Mouse (Mus musculus) testis, adult 2 months (tissue): ENCODE results near the gene Arl11. TPM values are rescaled to one million over a fixed set of nuclear protein-coding genes. Genes with fewer than 3 reads are reported as not detected.

ENCODE experiments used
- H3K27ac ChIP-seq: fragments of 200-500 bp; 2 replicates; pipeline ENCODE4 v1.5.1; 2012; ENCODE audit warnings: low read depth, low read length; ENCODE audit not compliant: control insufficient read depth, insufficient read depth
- H3K27me3 ChIP-seq: fragments of 200-500 bp; 2 replicates; pipeline ENCODE4 v1.6.1; 2012; ENCODE audit warnings: mild to moderate bottlenecking, low read length, moderate library complexity; ENCODE audit not compliant: control insufficient read depth, insufficient read depth
- H3K36me3 ChIP-seq: fragments of 200-500 bp; 2 replicates; pipeline ENCODE4 v1.6.1; 2012; ENCODE audit warnings: mild to moderate bottlenecking, low read length; ENCODE audit not compliant: control insufficient read depth, insufficient read depth
- H3K4me1 ChIP-seq: fragments of 200-500 bp; 2 replicates; pipeline ENCODE4 v1.6.1; 2012; ENCODE audit warnings: low read length; ENCODE audit not compliant: control insufficient read depth, insufficient read depth
- H3K4me3 ChIP-seq: fragments of 200-500 bp; 2 replicates; pipeline ENCODE4 v1.5.1; 2012; ENCODE audit warnings: low read depth, mild to moderate bottlenecking, low read length, moderate library complexity, mixed read lengths; ENCODE audit not compliant: control insufficient read depth
- CTCF ChIP-seq: fragments of 200-500 bp; IDR thresholded peaks from 2 replicates; pipeline ENCODE4 v1.5.1; 2012; ENCODE audit warnings: low read depth, mild to moderate bottlenecking, inconsistent platforms, low read length, moderate library complexity; ENCODE audit not compliant: control insufficient read depth, insufficient read depth, insufficient replicate concordance
- POLR2A ChIP-seq: fragments of 200-500 bp; IDR thresholded peaks from 2 replicates; pipeline ENCODE4 v1.6.1; 2012; ENCODE audit warnings: low read depth, mild to moderate bottlenecking, inconsistent platforms, low read length, moderate library complexity; ENCODE audit not compliant: control insufficient read depth
- polyA plus RNA-seq: library from polyadenylated mRNA; depleted of rRNA; stranded (reverse); fragments of >200 nt; gene quantifications from 2 replicates; pipeline ENCODE4 v1.2.3, GENCODE M21; 2012

Arl11 gene
- polyA plus RNA-seq, 1 experiment, result 17.4 TPM

DNA sequence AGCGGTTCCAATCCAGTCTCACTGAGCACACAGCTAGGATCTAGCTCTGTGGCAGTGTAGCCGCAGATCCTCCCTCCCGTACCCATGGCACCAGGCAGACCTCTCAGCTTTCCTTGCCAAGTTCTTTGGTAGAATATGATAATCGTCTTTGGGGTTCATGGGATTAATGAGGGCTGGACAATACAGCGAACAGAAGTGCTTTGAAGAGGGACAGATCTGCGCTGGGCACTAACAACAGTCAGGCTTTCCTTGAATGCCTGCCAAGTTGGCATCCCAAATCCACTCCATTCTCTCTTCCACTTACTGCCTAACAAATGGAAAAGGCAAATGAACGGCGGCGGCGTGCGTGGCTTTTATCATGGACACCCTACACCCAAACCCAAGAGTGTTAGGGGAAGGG lies 21.0 kb downstream of the Arl11 start:
- no peak for TF ChIP-seq POLR2A
- TF ChIP-seq CTCF, result no peak
- no peaks in the 10 kb centered on the region for H3K27me3 ChIP-seq
- H3K27ac ChIP-seq, result no peak overlapping the region
- peaks cover 15% of the 10 kb centered on the region for H3K4me1 ChIP-seq
- H3K4me3 ChIP-seq, result peak overlapping the region; percentile 69
- H3K36me3 ChIP-seq, result no peaks in the 10 kb centered on the region

DNA sequence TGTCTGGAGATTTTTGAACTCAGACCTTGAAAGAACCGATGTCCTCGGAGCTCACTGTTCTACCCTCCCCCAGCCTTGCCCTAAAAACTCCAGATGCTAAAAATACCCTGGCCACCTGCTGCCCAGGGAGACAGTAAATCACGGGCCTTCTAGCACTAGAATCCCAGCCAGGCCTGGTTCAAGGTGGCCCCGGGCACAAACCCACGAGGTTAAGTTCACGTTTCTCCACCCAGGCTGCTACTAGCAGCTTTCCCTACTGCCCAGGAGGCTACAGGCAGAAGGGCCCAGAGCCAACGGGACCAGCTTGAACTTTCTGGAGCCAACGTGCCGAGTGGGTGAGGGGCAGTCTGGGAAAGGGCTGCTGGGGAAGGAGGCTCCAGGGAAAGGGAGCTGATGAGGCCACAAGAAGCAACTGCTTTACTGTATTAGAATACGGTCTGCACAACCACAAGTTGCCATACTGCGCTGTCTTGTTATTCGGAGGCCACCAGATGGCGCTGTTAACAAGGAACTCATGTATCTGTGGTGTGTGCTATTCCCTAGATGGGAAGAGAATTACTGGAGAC lies 21.5 kb downstream of the Arl11 start:
- Histone ChIP-seq H3K27ac (no peak overlapping the region), H3K27me3 (no peaks in the 10 kb centered on the region), H3K4me1 (peaks cover 15% of the 10 kb centered on the region), H3K4me3 (peak overlapping the region; percentile 69), H3K36me3 (no peaks in the 10 kb centered on the region)
- TF ChIP-seq CTCF, result peak; percentile 44; the same call in 1 of the 2 replicates
- no peak for TF ChIP-seq POLR2A

DNA sequence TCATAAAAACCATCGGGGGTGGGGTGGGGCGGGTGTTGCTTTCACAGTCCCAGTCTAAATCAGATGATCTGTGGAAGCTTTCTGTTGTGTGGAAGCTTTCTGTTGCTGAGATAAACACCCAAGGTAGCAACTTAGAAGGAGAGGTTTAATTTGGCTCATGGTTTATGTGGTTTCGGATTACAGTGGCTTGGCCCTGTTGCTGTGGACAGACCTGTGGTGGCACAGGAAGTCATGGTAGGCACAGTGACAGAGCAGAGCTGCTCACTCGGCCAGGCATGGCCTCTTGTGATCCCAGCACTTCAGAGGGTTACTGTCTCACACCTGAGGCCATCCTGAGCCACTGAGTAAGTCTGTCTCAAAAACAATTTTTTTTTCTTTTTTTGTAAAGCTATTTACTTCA lies 29.8 kb downstream of the Arl11 start:
- H3K4me3 ChIP-seq, result no peak overlapping the region
- H3K36me3 ChIP-seq, result no peaks in the 10 kb centered on the region
- no peaks in the 10 kb centered on the region for H3K4me1 ChIP-seq
- TF ChIP-seq POLR2A, result no peak
- H3K27me3 ChIP-seq, result no peaks in the 10 kb centered on the region
- H3K27ac ChIP-seq, result no peak overlapping the region

DNA sequence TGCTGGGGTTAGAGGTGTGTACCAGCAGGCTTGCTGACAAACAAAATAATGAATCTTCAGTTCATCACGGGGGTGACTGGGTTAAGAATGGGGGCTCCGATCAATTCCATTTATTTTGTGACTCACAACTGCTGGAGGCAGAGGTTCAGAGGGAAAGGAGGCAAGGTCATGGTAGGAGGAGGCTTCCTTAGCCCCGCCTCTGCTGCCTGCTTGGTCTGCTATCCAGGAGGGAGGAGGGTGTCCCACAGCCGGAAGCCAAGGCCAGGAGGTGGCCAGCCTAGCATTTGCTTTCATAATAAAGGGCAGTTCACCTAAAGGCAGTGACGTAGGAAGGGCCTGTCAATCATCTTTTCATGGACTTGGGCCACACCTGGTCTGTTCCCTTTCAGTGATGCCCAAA lies 35.0 kb downstream of the Arl11 start:
- Histone ChIP-seq H3K4me1 (no peaks in the 10 kb centered on the region; the same call in 1 of the 2 replicates), H3K36me3 (no peaks in the 10 kb centered on the region), H3K27ac (no peak overlapping the region), H3K4me3 (no peak overlapping the region), H3K27me3 (no peaks in the 10 kb centered on the region)
- no peak for TF ChIP-seq POLR2A
- TF ChIP-seq CTCF, result no peak

DNA sequence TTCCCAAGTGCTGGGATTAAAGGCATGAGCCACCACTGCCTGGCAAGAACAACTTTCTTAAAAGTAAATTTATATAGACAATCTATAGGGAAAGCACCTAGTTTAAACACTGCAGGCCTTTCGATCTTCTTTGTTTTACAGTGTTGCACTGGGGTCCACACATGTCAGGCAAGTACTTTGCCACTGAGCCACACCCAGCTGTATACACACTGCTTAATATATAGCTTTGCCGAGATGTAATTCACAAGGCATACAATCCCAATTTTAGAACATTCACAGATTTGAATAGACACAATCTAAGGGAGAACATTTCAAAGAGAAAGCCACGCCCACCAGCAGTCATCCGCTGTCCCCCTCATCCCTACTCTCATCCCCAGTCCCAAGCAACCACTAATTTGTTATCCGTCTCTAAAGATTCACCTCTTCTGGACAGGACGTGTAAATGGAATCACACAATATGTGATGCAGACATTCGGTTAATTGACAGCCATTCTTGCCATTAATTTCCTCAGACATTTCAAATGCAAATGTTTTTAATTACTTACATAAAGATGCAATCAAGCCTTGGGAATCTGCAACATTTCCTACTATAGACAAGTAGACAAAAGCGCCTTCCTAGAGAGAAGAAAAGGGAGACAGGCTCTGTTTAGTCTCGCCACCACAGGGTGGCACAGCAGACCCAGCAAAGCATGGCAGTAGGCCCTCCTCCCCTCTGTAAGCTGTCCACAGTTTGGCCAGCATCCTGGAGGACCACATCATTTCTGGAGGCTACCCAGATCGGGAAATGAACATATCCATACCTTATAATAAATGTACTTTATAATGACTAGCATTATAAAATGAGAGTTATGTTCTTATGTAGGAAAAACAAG lies 37.5 kb downstream of the Arl11 start:
- H3K27ac ChIP-seq, result no peak overlapping the region
- H3K4me1 ChIP-seq, result no peaks in the 10 kb centered on the region; the same call in 1 of the 2 replicates
- no peaks in the 10 kb centered on the region for H3K27me3 ChIP-seq
- H3K36me3 ChIP-seq, result no peaks in the 10 kb centered on the region
- no peak overlapping the region for H3K4me3 ChIP-seq
- TF ChIP-seq POLR2A (no peak), CTCF (peak; percentile 17; the same call in 1 of the 2 replicates)

DNA sequence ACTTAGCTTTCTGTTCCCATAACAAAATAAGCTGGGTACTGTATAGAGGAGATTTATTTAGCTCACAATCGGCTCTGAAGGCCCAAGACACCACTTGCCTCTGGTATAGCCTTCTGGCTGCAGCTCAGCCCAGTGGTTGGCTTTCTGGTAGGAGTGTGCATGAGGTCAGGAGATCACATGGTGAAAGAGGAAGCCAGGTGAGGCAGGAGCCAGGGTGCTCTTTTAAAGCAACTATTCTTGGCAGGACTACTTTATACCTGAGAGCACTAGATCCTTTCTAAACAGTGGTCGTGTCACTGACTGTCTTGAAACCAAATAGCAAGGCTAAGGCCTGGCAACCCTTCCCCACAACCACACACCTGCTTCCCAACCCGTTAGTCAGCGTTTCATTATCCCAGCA lies 40.3 kb downstream of the Arl11 start:
- Histone ChIP-seq H3K4me1 (no peaks in the 10 kb centered on the region), H3K27me3 (no peaks in the 10 kb centered on the region), H3K27ac (no peak overlapping the region), H3K4me3 (no peak overlapping the region), H3K36me3 (no peaks in the 10 kb centered on the region)
- TF ChIP-seq POLR2A, result no peak
- TF ChIP-seq CTCF, result no peak

DNA sequence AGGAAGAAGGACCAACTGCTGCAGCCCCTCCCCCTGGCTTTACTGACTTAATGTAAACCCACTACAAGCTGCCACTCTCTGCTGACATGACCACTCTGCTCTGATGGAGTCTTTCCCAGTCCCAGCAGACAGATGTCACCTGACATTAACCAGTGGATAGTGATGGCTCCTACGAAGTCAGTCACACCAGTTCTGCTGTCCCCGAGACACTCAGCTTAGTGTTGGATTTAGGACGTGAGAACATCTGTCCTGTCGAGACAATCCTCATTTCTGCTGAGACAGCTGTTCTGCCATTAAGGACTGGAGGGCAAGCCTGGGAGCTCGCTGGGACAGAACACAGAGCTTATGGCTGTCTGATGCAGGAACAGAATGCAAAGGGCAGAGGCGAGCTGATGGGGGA lies 41.3 kb downstream of the Arl11 start:
- no peak for TF ChIP-seq POLR2A
- TF ChIP-seq CTCF, result no peak
- Histone ChIP-seq H3K36me3 (no peaks in the 10 kb centered on the region), H3K4me1 (no peaks in the 10 kb centered on the region), H3K27me3 (no peaks in the 10 kb centered on the region), H3K27ac (no peak overlapping the region), H3K4me3 (no peak overlapping the region)
